Mouse (Mus musculus) G1E (cell line): ENCODE measurements around the gene Man1a2. TPM values are rescaled to one million over a fixed set of nuclear protein-coding genes. Genes with fewer than 3 reads are reported as not detected.
A peak's percentile ranks its signal among the peaks of the same experiment; 100 is the strongest.

Source experiments
- ATAC-seq: 2 replicates; pipeline ENCODE4 v1.8.0; 2016; ENCODE audit warnings: mild to moderate bottlenecking; ENCODE audit not compliant: insufficient number of reproducible peaks, poor library complexity, low FRiP score, severe bottlenecking; ENCODE audit errors: extremely low read depth
- DNase-seq: peaks from one replicate; pipeline ENCODE4 v3.0.0; 2012; ENCODE audit warnings: low spot score
- H3K27me3 ChIP-seq: 2 replicates; pipeline ENCODE4 v1.6.1; 2012; ENCODE audit warnings: mild to moderate bottlenecking, low read length, inconsistent platforms; ENCODE audit not compliant: insufficient read depth
- H3K36me3 ChIP-seq: replicated peaks from 2 replicates; pipeline ENCODE3; 2012; ENCODE audit warnings: mild to moderate bottlenecking, inconsistent platforms
- H3K4me1 ChIP-seq: 2 replicates; pipeline ENCODE4 v1.6.1; 2012; ENCODE audit warnings: low read depth, low read length, inconsistent platforms, mixed read lengths; ENCODE audit not compliant: insufficient read depth
- H3K4me3 ChIP-seq: 2 replicates; pipeline ENCODE4 v1.5.1; 2012; ENCODE audit warnings: low read depth, mild to moderate bottlenecking, inconsistent platforms, low read length, moderate library complexity, mixed read lengths
- H3K9me3 ChIP-seq: replicated peaks from 2 replicates; pipeline ENCODE4 v1.6.1; 2012; ENCODE audit warnings: inconsistent platforms
- CTCF ChIP-seq: IDR thresholded peaks from 2 replicates; pipeline ENCODE4 v1.5.1; 2012; ENCODE audit warnings: low read depth, low read length, inconsistent platforms, mixed read lengths
- GATA1 ChIP-seq: IDR thresholded peaks from 2 replicates; pipeline ENCODE4 v1.6.1; 2012; ENCODE audit warnings: borderline replicate concordance, low read length, inconsistent platforms, mixed read lengths
- GATA2 ChIP-seq: IDR thresholded peaks from 2 replicates; pipeline ENCODE4 v1.6.1; 2012; ENCODE audit warnings: low read depth, low read length, inconsistent platforms, borderline replicate concordance
- POLR2AphosphoS5 ChIP-seq: IDR thresholded peaks from 2 replicates; pipeline ENCODE4 v1.6.1; 2012; ENCODE audit warnings: low read depth, low read length, inconsistent platforms; ENCODE audit not compliant: insufficient replicate concordance
- TAL1 ChIP-seq: conservative IDR thresholded peaks from 2 replicates; pipeline ENCODE4 v1.6.1; 2012; ENCODE audit warnings: low read depth, low read length, inconsistent platforms, mixed read lengths
- polyA plus RNA-seq: library from polyadenylated mRNA; stranded (reverse); fragments of >175 nt; gene quantifications from 2 replicates; pipeline ENCODE4 v1.2.3, GENCODE M21; 2012
- total RNA-seq, 2 experiments: library from RNA; stranded (forward) in 1 of 2; stranded (reverse) in 1 of 2; fragments of 200-1000 nt in 1 of 2; fragments of >200 nt in 1 of 2; fragmentation: Nextera tagmentation in 1 of 2; gene quantifications; 2 replicates each; pipeline ENCODE4 v1.2.3; 2014 to 2017

Gene Man1a2
- total and polyA plus RNA-seq, 3 experiments = 30.2 to 70.1 (median 32.9) TPM

- H3K4me1 ChIP-seq = peaks cover 21% of the 10 kb centered on the region
- DNase-seq = no peak
- no peaks in the 10 kb centered on the region for H3K9me3 ChIP-seq
- H3K36me3 ChIP-seq = peaks cover under 1% of the 10 kb centered on the region
- no peaks in the 10 kb centered on the region for H3K27me3 ChIP-seq
- TF ChIP-seq GATA2 = no peak
- no peak for TF ChIP-seq GATA1
- TF ChIP-seq TAL1 = no peak
- no peak for TF ChIP-seq CTCF
- no peak for TF ChIP-seq POLR2AphosphoS5
- H3K4me3 ChIP-seq = no peak overlapping the region
- ATAC-seq = no peak
Observed at GRCm38 (mm10) chr3:100686756-100687155, 1.5 kb upstream of the Man1a2 start.

DNA sequence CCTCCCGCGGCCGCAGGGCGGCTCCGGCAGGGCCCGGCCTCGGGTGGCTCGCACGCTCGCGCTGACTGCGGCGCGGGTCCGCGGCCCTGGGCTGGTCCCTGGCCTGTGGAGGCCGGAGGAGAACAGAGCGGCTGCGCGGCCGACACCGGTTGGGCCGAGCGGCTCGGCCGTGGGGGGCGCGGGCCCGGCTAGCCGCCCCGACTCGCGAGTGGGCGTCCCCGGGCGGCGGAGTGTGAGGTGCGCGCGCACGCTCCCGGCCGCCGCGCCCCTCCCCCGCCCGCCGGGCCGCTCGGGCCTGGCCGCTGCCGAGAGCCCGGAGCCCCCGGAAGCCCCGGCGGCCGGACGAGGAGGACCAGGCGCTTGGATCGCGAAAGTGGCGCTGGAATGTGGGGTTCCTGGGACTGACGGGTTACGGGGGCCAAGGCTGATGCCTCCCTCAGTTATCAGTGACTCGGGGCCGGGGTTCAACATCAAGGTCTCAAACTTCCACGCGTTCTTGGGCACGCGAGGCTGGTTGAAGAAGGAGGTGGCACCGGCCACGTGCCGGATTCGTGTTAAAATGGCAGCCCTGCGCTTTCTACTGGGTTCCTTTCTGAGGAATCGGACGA, 564 bp upstream of the Man1a2 start:
- H3K4me1 ChIP-seq = peaks cover 20% of the 10 kb centered on the region
- TF ChIP-seq GATA2 (no peak), GATA1 (no peak), CTCF (no peak), POLR2AphosphoS5 (no peak), TAL1 (no peak)
- peak overlapping the region; percentile 92 for H3K4me3 ChIP-seq
- H3K27me3 ChIP-seq = no peaks in the 10 kb centered on the region
- DNase-seq (peak; percentile 76), ATAC-seq (peak; percentile 25; the same call in 1 of the 2 replicates)
- peaks cover 5% of the 10 kb centered on the region for H3K36me3 ChIP-seq
- no peaks in the 10 kb centered on the region for H3K9me3 ChIP-seq

DNA sequence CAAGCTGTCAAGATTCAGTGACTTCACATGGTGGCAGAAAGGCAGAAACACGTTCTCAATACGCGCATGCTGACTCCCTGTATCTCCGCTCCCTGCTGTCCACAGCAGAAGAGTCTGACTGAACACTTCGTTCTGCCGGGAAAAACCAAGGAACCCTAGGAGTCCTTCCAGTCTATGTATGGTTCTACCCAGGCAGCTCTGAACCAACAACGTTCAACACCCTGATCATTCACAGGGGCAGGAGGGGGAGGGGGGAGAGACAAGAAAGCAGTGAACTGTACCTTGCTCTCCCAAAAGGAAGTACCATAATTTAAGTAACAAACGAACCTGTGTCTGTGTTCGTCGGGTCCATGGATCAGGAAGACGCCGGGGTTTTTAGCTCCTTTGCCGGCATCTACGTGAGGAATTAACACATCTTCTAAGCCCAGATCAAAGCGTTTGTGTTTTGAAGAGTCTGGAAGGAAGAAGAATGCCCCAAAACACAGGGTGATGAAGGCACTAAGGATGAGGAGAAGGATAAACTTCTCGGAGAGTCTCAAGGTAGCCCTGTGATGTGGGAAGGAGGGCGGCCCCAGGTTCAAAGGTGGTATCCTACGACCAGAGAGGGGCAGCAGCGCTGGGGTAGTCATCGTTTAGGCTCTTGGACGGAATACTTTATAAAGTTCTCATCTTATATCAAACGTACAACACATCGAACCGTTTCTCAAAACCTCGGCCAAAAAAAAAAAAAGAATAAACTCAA, 898 bp downstream of the Man1a2 start:
- DNase-seq = no peak
- peak overlapping the region; percentile 92 for H3K4me3 ChIP-seq
- H3K27me3 ChIP-seq = no peaks in the 10 kb centered on the region
- H3K36me3 ChIP-seq = peaks cover 11% of the 10 kb centered on the region
- ATAC-seq = no peak
- H3K4me1 ChIP-seq = peaks cover 28% of the 10 kb centered on the region
- TF ChIP-seq GATA2 (no peak), TAL1 (no peak), POLR2AphosphoS5 (no peak), GATA1 (no peak), CTCF (no peak)
- H3K9me3 ChIP-seq = no peaks in the 10 kb centered on the region

DNA sequence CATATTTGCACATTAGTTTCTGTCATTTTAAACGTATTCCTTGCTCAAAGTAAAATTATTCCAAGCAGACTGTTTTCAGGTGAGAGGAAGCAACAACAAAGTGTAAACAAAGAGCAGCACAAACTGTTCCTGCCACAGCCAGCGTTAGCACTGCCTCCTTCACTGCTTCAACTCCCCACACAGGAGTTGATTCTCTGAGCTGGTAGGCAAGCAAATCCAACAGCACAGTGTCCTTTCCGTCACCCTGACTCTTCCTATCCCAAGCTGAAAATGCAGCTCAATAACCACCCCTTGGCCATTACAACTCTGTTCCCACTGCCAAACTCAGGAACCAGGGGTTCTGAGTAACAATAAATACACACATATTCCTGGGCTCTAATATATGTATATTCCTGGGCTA, 2.5 kb downstream of the Man1a2 start:
- Histone ChIP-seq H3K4me1 (peaks cover 39% of the 10 kb centered on the region), H3K27me3 (no peaks in the 10 kb centered on the region), H3K4me3 (peak overlapping the region; percentile 66), H3K9me3 (no peaks in the 10 kb centered on the region), H3K36me3 (peaks cover 22% of the 10 kb centered on the region)
- TF ChIP-seq TAL1 (no peak), POLR2AphosphoS5 (no peak), CTCF (no peak), GATA2 (no peak), GATA1 (no peak)
- DNase-seq (no peak), ATAC-seq (no peak)

DNA sequence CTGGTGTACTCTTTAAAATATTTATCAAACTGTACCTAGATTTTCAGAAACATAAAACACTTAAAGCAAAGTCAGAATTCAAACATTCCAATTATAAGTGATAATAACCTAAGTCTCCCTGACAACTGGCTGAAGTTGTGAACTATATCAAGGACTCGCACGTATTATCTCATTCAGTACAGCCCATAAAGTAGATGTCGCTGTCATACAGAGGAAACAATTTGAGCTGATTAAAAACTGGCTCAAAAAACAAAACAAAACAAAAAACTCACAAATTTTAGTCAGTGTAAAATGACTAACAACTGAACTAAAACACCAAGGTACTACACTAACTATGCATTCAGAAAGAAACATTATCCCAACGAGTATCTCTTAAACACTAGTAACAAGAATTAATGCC, 3.0 kb downstream of the Man1a2 start:
- Histone ChIP-seq H3K4me1 (peaks cover 44% of the 10 kb centered on the region), H3K9me3 (no peaks in the 10 kb centered on the region), H3K36me3 (peaks cover 26% of the 10 kb centered on the region), H3K27me3 (no peaks in the 10 kb centered on the region), H3K4me3 (peak overlapping the region; percentile 66; the same call in 1 of the 2 replicates)
- TF ChIP-seq CTCF (no peak), GATA1 (no peak), POLR2AphosphoS5 (no peak), TAL1 (no peak), GATA2 (no peak)
- no peak for DNase-seq
- ATAC-seq = no peak

GRCm38 (mm10) chr3:100681448-100682092, 3.7 kb downstream of the Man1a2 start:
- peaks cover 43% of the 10 kb centered on the region for H3K4me1 ChIP-seq

More at GRCm38 (mm10) chr3:100681448-100682092, 3.7 kb downstream of the Man1a2 start:
- DNase-seq = no peak
- Histone ChIP-seq H3K27me3 (no peaks in the 10 kb centered on the region), H3K36me3 (peaks cover 28% of the 10 kb centered on the region), H3K9me3 (no peaks in the 10 kb centered on the region), H3K4me3 (peak overlapping the region; percentile 66; the same call in 1 of the 2 replicates)
- TF ChIP-seq CTCF (no peak), TAL1 (no peak), GATA1 (no peak), POLR2AphosphoS5 (no peak), GATA2 (no peak)
- no peak for ATAC-seq
